Mouse (Mus musculus): ENCODE measurements around the gene Pomgnt1. TPM values are rescaled to one million over a fixed set of nuclear protein-coding genes. Genes with fewer than 3 reads are reported as not detected.

Pomgnt1 gene
- 62.6 and 72.7 TPM in 2 replicates for polyA plus RNA-seq (2012; rRNA removed)

GRCm38 (mm10) chr4:116123602-116124519 is at the start of gene Pomgnt1, which contains the start of gene Rad54l:
Gene Pomgnt1 (plus strand): TSS chr4:116123840.
Gene Rad54l (minus strand): TSS chr4:116123690.
- peak; percentile 50 for DNase-seq (ENCODE audit: low spot score)

GRCm38 (mm10) chr4:116074145-116074675 is 49.4 kb upstream of the Pomgnt1 start:
- DNase-seq (ENCODE audit: low spot score) = no peak

- DNase-seq (ENCODE audit: low spot score) = peak; percentile 97
Observed at GRCm38 (mm10) chr4:116074861-116075620, 48.6 kb upstream of the Pomgnt1 start, which contains the start of the genes Uqcrh and Lrrc41. Gene Uqcrh (minus strand): TSS chr4:116075071. Gene Lrrc41 (plus strand): TSS chr4:116075269.

- DNase-seq (ENCODE audit: low spot score) = peak; percentile 78
Observed at GRCm38 (mm10) chr4:116075631-116076368, 47.8 kb upstream of the Pomgnt1 start.

GRCm38 (mm10) chr4:116076369-116077231 is 47.0 kb upstream of the Pomgnt1 start:
- peak; percentile 57 for DNase-seq (ENCODE audit: low spot score)

GRCm38 (mm10) chr4:116077240-116078095 is 46.2 kb upstream of the Pomgnt1 start:
- DNase-seq (ENCODE audit: low spot score) = no peak

GRCm38 (mm10) chr4:116088510-116089249 is 35.0 kb upstream of the Pomgnt1 start:
- no peak for DNase-seq (ENCODE audit: low spot score)

GRCm38 (mm10) chr4:116096291-116096690 is 27.3 kb upstream of the Pomgnt1 start:
- DNase-seq (ENCODE audit: low spot score) = no peak

- DNase-seq (ENCODE audit: low spot score) = no peak
Observed at GRCm38 (mm10) chr4:116097211-116097610, 26.4 kb upstream of the Pomgnt1 start.

- DNase-seq (ENCODE audit: low spot score) = no peak
Observed at GRCm38 (mm10) chr4:116100959-116101358, 22.7 kb upstream of the Pomgnt1 start.

GRCm38 (mm10) chr4:116105278-116105677 is 18.4 kb upstream of the Pomgnt1 start:
- DNase-seq (ENCODE audit: low spot score) = no peak

GRCm38 (mm10) chr4:116110695-116111094 is 12.9 kb upstream of the Pomgnt1 start:
- no peak for DNase-seq (ENCODE audit: low spot score)

GRCm38 (mm10) chr4:116111486-116111885 is 12.2 kb upstream of the Pomgnt1 start:
- no peak for DNase-seq (ENCODE audit: low spot score)

- DNase-seq (ENCODE audit: low spot score) = no peak
Observed at GRCm38 (mm10) chr4:116122762-116123161, 878 bp upstream of the Pomgnt1 start.

GRCm38 (mm10) chr4:116125803-116126386 is 2.3 kb downstream of the Pomgnt1 start:
- no peak for DNase-seq (ENCODE audit: low spot score)

GRCm38 (mm10) chr4:116127956-116128355 is 4.3 kb downstream of the Pomgnt1 start:
- no peak for DNase-seq (ENCODE audit: low spot score)

GRCm38 (mm10) chr4:116133126-116133525 is 9.5 kb downstream of the Pomgnt1 start:
- no peak for DNase-seq (ENCODE audit: low spot score)

GRCm38 (mm10) chr4:116134990-116135389 is 11.3 kb downstream of the Pomgnt1 start:
- DNase-seq (ENCODE audit: low spot score) = no peak

Measured in urinary bladder, adult 2 months (tissue).